Mouse (Mus musculus) stomach, embryonic 14.5 days (tissue): Measurements from ENCODE around the gene Glrx5. TPM values are rescaled to one million over a fixed set of nuclear protein-coding genes. Genes with fewer than 3 reads are reported as not detected.

Source experiments
- ATAC-seq: fragments of 200-750 bp; cut with Nextera tagmentation; 2 replicates; pipeline ENCODE4 v1.8.0; 2017; ENCODE audit warnings: low read depth, moderate TSS enrichment; ENCODE audit not compliant: insufficient number of reproducible peaks, insufficient read depth, low FRiP score
- H3K27ac ChIP-seq: fragments of 300-500 bp; sonication (generic); 2 replicates; pipeline ENCODE4 v1.5.1; 2014; ENCODE audit warnings: mild to moderate bottlenecking, low read length, moderate library complexity, mixed read lengths
- H3K27me3 ChIP-seq: fragments of 300-500 bp; sonication (generic); 2 replicates; pipeline ENCODE4 v1.6.1; 2014; ENCODE audit warnings: low read length, control low read depth, mixed read lengths; ENCODE audit not compliant: control insufficient read depth, insufficient read depth
- H3K36me3 ChIP-seq: fragments of 300-500 bp; sonication (generic); 2 replicates; pipeline ENCODE4 v1.6.1; 2014; ENCODE audit warnings: mild to moderate bottlenecking, control low read depth, low read length, moderate library complexity, mixed read lengths; ENCODE audit not compliant: control insufficient read depth, insufficient read depth
- H3K4me1 ChIP-seq: fragments of 300-500 bp; sonication (generic); 2 replicates; pipeline ENCODE4 v1.6.1; 2014; ENCODE audit warnings: low read length, control low read depth, mixed read lengths; ENCODE audit not compliant: control insufficient read depth, insufficient read depth
- H3K4me2 ChIP-seq: fragments of 300-500 bp; sonication (generic); replicated peaks from 2 replicates; pipeline ENCODE4 v1.6.1; 2014; ENCODE audit warnings: low read depth, low read length, control low read depth
- H3K4me3 ChIP-seq: fragments of 300-500 bp; sonication (generic); 2 replicates; pipeline ENCODE4 v1.5.1; 2014; ENCODE audit warnings: low read depth, low read length, control low read depth
- H3K9ac ChIP-seq: fragments of 300-500 bp; sonication (generic); replicated peaks from 2 replicates; pipeline ENCODE4 v1.6.1; 2014; ENCODE audit warnings: low read depth, mild to moderate bottlenecking, control low read depth, low read length, moderate library complexity, mixed read lengths
- H3K9me3 ChIP-seq: fragments of 300-500 bp; sonication (generic); 2 replicates; pipeline ENCODE4 v1.6.1; 2016; ENCODE audit warnings: low read depth, low read length, control low read depth; ENCODE audit not compliant: control insufficient read depth
- WGBS: fragments of 180-500 bp; shearing (Covaris S2); extraction: QIAGEN DNeasy Blood & Tissue Kit; methylation state at CpG from one replicate; pipeline ENCODE4 v1.1.7; 2014; 5-methylcytosine and 5-hydroxymethylcytosine counted together
- polyA plus RNA-seq: library from polyadenylated mRNA; unstranded; fragments of >200 nt; fragmentation: Nextera tagmentation; extraction: Ambion mirVana; gene quantifications from 2 replicates; pipeline ENCODE4 v1.2.1, GENCODE M21; 2014

Glrx5 gene
- polyA plus RNA-seq, 1 experiment from 2014 or later: 144 TPM

GRCm38 (mm10) chr12:105043081-105043480 is 10.6 kb downstream of the Glrx5 start:
- H3K4me1 ChIP-seq: peaks cover 7% of the 10 kb centered on the region; the same call in 1 of the 2 replicates
- ATAC-seq: no peak
- no peaks in the 10 kb centered on the region for H3K27me3 ChIP-seq
- peaks cover 21% of the 10 kb centered on the region for H3K36me3 ChIP-seq
- no peak overlapping the region for H3K27ac ChIP-seq
- H3K9me3 ChIP-seq: no peaks in the 10 kb centered on the region
- H3K4me3 ChIP-seq: no peak overlapping the region
- WGBS: 90% methylated on average over 5 of the region's 5 CpGs
- no peak overlapping the region for H3K4me2 ChIP-seq
- H3K9ac ChIP-seq: no peak overlapping the region

GRCm38 (mm10) chr12:105044775-105045174 is 12.3 kb downstream of the Glrx5 start:
- no peak for ATAC-seq
- Histone ChIP-seq H3K27ac (no peak overlapping the region), H3K4me3 (no peak overlapping the region), H3K36me3 (peaks cover 21% of the 10 kb centered on the region), H3K27me3 (no peaks in the 10 kb centered on the region), H3K4me1 (peaks cover 5% of the 10 kb centered on the region; the same call in 1 of the 2 replicates), H3K9ac (no peak overlapping the region), H3K4me2 (no peak overlapping the region), H3K9me3 (no peaks in the 10 kb centered on the region)
- 88% methylated on average over 9 of the region's 9 CpGs for WGBS

- H3K4me3 ChIP-seq: no peak overlapping the region
- no peaks in the 10 kb centered on the region for H3K27me3 ChIP-seq
- 74% methylated on average over 17 of the region's 17 CpGs for WGBS
- no peaks in the 10 kb centered on the region for H3K9me3 ChIP-seq
- H3K4me2 ChIP-seq: no peak overlapping the region
- no peaks in the 10 kb centered on the region for H3K36me3 ChIP-seq
- no peak overlapping the region for H3K9ac ChIP-seq
- no peak for ATAC-seq
- no peaks in the 10 kb centered on the region for H3K4me1 ChIP-seq
- H3K27ac ChIP-seq: no peak overlapping the region
Observed at GRCm38 (mm10) chr12:105048301-105048863, 15.9 kb downstream of the Glrx5 start.

GRCm38 (mm10) chr12:105049813-105050212 is 17.3 kb downstream of the Glrx5 start:
- Histone ChIP-seq H3K9ac (no peak overlapping the region), H3K4me2 (no peak overlapping the region), H3K27me3 (no peaks in the 10 kb centered on the region), H3K36me3 (no peaks in the 10 kb centered on the region), H3K4me3 (no peak overlapping the region), H3K9me3 (no peaks in the 10 kb centered on the region), H3K27ac (no peak overlapping the region), H3K4me1 (no peaks in the 10 kb centered on the region)
- ATAC-seq: no peak
- WGBS: 75% methylated on average over 12 of the region's 12 CpGs

GRCm38 (mm10) chr12:105050898-105051297 is 18.4 kb downstream of the Glrx5 start:
- no peak overlapping the region for H3K27ac ChIP-seq
- H3K4me1 ChIP-seq: no peaks in the 10 kb centered on the region
- H3K4me2 ChIP-seq: no peak overlapping the region
- no peaks in the 10 kb centered on the region for H3K27me3 ChIP-seq
- no peak overlapping the region for H3K9ac ChIP-seq
- H3K4me3 ChIP-seq: no peak overlapping the region
- WGBS: 9% methylated on average over 4 of the region's 4 CpGs
- no peaks in the 10 kb centered on the region for H3K9me3 ChIP-seq
- no peak for ATAC-seq
- no peaks in the 10 kb centered on the region for H3K36me3 ChIP-seq

- no peak overlapping the region for H3K4me3 ChIP-seq
- no peaks in the 10 kb centered on the region for H3K9me3 ChIP-seq
- no peak overlapping the region for H3K27ac ChIP-seq
- H3K36me3 ChIP-seq: no peaks in the 10 kb centered on the region
- 92% methylated on average over 15 of the region's 15 CpGs for WGBS
- H3K4me1 ChIP-seq: no peaks in the 10 kb centered on the region
- H3K9ac ChIP-seq: no peak overlapping the region
- no peak overlapping the region for H3K4me2 ChIP-seq
- ATAC-seq: no peak
- H3K27me3 ChIP-seq: no peaks in the 10 kb centered on the region
Observed at GRCm38 (mm10) chr12:105054041-105054440, 21.6 kb downstream of the Glrx5 start.

- no peaks in the 10 kb centered on the region for H3K9me3 ChIP-seq
- no peaks in the 10 kb centered on the region for H3K4me1 ChIP-seq
- H3K27me3 ChIP-seq: no peaks in the 10 kb centered on the region
- no peak overlapping the region for H3K4me2 ChIP-seq
- ATAC-seq: no peak
- no peak overlapping the region for H3K4me3 ChIP-seq
- no peaks in the 10 kb centered on the region for H3K36me3 ChIP-seq
- no peak overlapping the region for H3K9ac ChIP-seq
- H3K27ac ChIP-seq: no peak overlapping the region
- WGBS: 82% methylated on average over 6 of the region's 6 CpGs
Observed at GRCm38 (mm10) chr12:105055308-105055707, 22.8 kb downstream of the Glrx5 start.

- no peaks in the 10 kb centered on the region for H3K9me3 ChIP-seq
- H3K4me3 ChIP-seq: no peak overlapping the region
- no peak overlapping the region for H3K4me2 ChIP-seq
- H3K27me3 ChIP-seq: no peaks in the 10 kb centered on the region
- no peak overlapping the region for H3K9ac ChIP-seq
- no peaks in the 10 kb centered on the region for H3K4me1 ChIP-seq
- no peaks in the 10 kb centered on the region for H3K36me3 ChIP-seq
- ATAC-seq: no peak
- H3K27ac ChIP-seq: no peak overlapping the region
- 87% methylated on average over 2 of the region's 2 CpGs for WGBS
Observed at GRCm38 (mm10) chr12:105060006-105060405, 27.5 kb downstream of the Glrx5 start.
